Mouse (Mus musculus): ENCODE measurements around the gene Cenpu. TPM values are rescaled to one million over a fixed set of nuclear protein-coding genes. Genes with fewer than 3 reads are reported as not detected.

Gene Cenpu
- 1 to 10 TPM; 1.4 to 1.7 TPM for total RNA-seq (2021)
- long read RNA-seq, experiment 1, partial matches to known transcripts: 0 of 2 reads
- long read RNA-seq, experiment 1, other reads (novel, unspliced or antisense): 1 of 2 reads
- long read RNA-seq, experiment 2, partial matches to known transcripts: 0 of 2 reads
- long read RNA-seq, experiment 2, other reads (novel, unspliced or antisense): 1 of 2 reads

- peak; percentile 100 for DNase-seq (ENCODE audit: low spot score in 2 of 2)
These were observed at the start of gene Cenpu for GRCm38 (mm10) chr8:46551615-46552440. Gene Cenpu (plus strand): TSS chr8:46552028.

GRCm38 (mm10) chr8:46502333-46503071, 49.3 kb upstream of the Cenpu start:
- DNase-seq (ENCODE audit: low spot score in 2 of 2): no peak

GRCm38 (mm10) chr8:46503072-46503695, 48.6 kb upstream of the Cenpu start:
- no peak for DNase-seq (ENCODE audit: low spot score in 2 of 2)

DNA sequence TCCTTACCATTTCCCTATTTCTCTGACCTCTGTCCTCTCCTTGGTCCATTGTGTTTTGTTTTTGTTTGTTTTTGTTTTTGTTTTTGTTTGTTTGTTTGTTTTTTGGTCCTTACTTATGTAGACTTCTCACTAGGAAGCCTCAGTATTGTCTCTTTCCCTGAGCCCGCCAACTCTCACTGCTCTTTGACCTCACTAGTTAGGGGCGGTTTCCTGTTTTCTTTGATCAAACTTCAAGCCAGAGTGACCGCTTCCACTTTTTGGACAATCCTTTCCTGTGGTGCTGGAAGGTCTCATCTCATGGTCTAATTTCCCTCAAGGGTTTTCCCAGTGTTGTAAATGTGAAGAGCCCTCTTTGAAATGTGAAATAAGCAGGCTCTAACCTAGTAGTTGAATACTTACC, 47.6 kb upstream of the Cenpu start:
- no peak for DNase-seq (ENCODE audit: low spot score in 2 of 2)

- no peak for DNase-seq (ENCODE audit: low spot score in 2 of 2)
These were observed 43.1 kb upstream of the Cenpu start for GRCm38 (mm10) chr8:46508488-46509395.

DNA sequence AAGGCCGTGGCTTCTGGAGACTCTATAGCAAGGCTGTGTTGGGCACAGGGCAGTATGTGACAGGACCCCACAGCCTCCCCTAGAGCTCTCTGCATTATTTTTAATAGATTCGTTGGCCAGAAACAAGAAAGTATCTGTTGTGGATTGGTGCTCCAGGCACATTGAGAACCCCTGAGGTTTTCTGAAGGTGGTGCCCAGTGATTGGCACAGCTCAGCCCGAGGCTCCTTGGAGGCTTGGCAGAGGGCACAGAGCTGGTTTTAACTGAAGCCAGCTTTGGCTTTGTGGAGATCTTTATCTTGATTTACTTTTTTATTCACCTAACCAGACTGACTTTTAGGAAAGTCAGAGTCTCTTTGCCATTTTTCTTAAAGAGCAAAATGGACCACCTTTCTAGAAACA, 42.4 kb upstream of the Cenpu start:
- no peak for DNase-seq (ENCODE audit: low spot score in 2 of 2)

- no peak for DNase-seq (ENCODE audit: low spot score in 2 of 2)
These were observed 40.5 kb upstream of the Cenpu start for GRCm38 (mm10) chr8:46511336-46511735.

DNA sequence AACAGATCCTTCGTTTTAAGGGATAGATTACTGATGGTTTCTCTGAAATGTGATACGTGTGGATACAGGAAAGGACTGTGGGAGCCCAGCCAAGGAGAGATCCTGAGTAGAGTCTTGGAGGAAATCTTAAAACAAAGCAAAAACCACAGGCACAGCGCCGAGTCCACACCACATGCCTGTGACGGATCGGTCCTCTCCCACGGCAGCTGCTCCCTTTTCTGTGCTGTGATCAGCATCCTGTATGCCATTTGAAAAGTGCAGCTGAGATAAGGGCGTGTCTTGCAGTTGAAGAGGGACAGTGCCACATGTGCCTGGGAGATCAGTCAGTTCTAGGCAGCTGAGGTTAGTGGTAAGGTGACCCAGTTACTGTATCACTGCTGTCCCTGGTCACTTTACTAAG, 39.3 kb upstream of the Cenpu start:
- no peak for DNase-seq (ENCODE audit: low spot score in 2 of 2)

- DNase-seq (ENCODE audit: low spot score in 2 of 2): no peak
These were observed 37.8 kb upstream of the Cenpu start for GRCm38 (mm10) chr8:46514027-46514426.

DNA sequence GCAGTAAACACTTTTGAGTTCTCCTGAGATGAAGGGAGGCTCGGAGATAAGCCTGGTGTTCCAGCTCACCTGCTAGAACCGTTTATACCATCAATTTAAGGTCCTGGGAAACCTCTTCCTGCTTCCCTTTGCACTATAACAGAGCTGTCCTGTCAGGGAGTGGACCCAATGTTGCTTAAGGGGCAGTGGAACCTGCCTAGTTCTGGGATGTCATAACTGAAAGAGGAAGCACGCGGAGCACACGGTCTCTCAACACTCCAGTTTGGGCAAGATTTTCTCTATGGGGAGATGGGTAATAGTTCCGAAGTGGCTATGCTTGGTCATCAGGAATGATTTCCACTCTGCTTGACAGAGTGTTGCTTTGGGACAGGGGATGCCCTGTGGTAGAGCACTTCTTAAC, 31.2 kb upstream of the Cenpu start:
- DNase-seq (ENCODE audit: low spot score in 2 of 2): no peak

GRCm38 (mm10) chr8:46526098-46526497, 25.7 kb upstream of the Cenpu start:
- no peak for DNase-seq (ENCODE audit: low spot score in 2 of 2)

GRCm38 (mm10) chr8:46526821-46527220, 25.0 kb upstream of the Cenpu start:
- DNase-seq (ENCODE audit: low spot score in 2 of 2): no peak

- DNase-seq (ENCODE audit: low spot score in 2 of 2): no peak
These were observed 22.3 kb upstream of the Cenpu start for GRCm38 (mm10) chr8:46529508-46529907.

GRCm38 (mm10) chr8:46530541-46530940, 21.3 kb upstream of the Cenpu start:
- no peak for DNase-seq (ENCODE audit: low spot score in 2 of 2)

DNA sequence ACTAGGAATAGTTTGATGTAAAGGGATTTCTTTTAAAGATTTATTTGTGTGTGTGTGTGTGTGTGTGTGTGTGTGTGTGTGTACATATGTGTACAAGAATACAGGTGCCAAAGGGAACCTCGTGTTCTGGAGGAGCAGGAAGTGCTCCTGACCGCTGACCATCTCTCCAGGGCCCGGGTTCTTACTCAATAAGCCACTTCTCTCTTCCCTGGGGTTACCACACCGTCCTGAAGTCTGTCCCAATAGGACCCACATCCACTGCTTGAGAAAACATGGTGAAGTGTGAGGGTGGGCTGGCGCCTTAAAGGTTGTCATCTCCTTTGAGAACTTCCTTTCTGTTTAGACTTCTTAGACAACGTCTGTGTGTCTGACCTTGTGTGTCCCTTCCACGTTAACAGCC, 17.9 kb upstream of the Cenpu start:
- no peak for DNase-seq (ENCODE audit: low spot score in 2 of 2)

- peak in 1 of 2 experiments; percentile 21 for DNase-seq (ENCODE audit: low spot score in 2 of 2)
These were observed 12.1 kb upstream of the Cenpu start for GRCm38 (mm10) chr8:46539701-46540100.

DNA sequence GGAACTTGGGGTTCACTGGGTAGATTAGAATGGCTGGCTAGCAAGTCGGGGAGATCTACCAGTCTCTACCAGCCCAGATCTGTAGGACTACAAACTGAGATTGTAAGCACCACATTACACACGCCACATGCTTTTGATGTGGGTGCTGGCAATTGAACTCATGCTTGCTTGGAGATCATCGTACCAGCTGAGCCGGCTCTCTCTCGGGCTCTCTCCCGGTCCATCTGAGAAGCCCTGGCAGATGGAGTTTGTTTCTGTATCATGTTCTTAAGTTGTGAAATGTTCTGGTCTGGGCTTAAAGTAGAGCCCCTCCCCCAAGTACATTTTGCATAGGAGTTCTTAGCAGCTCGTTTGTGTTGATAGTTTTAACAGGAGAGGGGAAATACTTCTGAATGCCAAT, 8.6 kb upstream of the Cenpu start:
- no peak for DNase-seq (ENCODE audit: low spot score in 2 of 2)

DNA sequence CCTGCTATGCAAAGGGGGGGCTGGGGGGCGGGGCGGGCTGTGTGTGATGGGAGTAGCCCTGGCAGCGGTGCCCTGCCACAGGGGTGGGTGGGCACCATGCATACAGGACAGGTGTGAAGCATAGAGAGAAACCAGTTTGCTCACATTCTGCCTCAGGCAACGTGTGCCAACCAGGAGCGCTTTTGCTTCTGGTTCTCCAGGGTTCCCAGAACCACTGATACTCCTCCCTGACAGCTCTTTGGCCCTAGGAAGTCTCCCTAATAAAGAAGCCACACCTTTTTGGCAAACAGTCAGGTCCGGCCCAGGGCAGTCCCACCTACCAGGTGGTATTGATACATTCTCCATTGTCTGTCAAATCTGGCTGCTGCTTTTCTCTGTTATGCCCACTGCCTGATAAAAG, 8.2 kb upstream of the Cenpu start:
- no peak for DNase-seq (ENCODE audit: low spot score in 2 of 2)

- DNase-seq (ENCODE audit: low spot score in 2 of 2): no peak
These were observed 6.0 kb upstream of the Cenpu start for GRCm38 (mm10) chr8:46545854-46546253.

DNA sequence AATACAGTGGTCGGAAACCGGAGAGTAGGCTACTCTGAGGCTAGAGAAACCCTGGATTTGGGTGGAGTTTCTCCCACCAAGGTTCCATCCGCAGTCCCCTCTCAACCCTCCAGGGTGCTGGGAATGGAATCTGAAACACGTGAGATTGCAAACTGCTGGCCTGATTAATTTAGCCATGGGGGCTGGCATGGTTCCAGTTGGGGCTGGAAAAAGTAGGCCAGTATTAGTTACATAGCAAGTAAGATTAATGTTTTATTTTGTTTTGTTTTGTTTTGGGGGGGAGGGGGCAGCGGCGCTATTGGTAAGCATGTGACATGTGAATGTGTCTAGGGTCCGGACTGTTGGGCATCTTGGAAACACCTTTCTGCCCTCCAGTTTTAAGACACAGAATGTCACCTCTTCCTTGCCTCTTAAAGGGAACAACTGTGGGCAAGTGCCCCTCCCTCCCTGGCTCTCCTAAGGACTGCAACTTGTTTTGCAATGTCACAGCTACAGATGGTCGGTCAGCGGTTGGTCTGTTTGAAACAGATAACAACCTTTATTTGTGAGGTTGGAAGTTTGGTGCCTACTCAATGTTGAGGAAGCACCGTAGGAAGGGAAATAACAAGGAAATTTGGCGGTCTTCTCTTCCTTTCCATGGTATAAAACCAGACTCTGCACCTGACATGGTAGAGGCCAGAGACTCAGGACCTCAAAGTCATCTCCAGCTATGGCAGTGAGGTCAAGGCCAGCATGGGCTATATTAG, 5.2 kb upstream of the Cenpu start:
- no peak for DNase-seq (ENCODE audit: low spot score in 2 of 2)

Measured in layer of hippocampus, postnatal 14 days (tissue).